Mouse (Mus musculus) ovary, adult 18-20 months (tissue): ENCODE measurements around the gene Prrc2a.

ENCODE experiments used
- DNase-seq: peaks from one replicate; pipeline ENCODE4 v3.0.0; 2022; ENCODE audit warnings: low spot score, mixed read lengths

The Prrc2a gene

DNA sequence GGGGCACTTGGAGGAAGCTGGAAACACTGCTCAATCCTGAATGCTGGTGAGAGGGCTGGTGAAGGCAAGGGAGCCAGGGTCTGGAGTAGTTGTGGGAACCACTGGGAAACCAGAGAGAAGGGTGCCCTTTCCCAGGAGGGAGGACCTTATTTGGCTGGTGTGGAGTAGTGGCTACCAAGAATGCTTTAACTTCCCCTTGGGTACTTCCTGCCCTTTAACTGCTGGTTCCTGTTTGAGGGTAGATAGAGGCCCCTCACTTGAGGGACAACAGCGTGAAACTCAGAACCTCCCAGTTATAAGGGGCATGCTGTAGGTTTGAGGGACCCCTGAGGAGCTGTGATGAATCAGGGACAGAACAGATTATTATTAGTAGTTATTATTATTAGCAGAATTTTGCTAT lies 24.5 kb upstream of the Prrc2a start:
- no peak for DNase-seq

DNA sequence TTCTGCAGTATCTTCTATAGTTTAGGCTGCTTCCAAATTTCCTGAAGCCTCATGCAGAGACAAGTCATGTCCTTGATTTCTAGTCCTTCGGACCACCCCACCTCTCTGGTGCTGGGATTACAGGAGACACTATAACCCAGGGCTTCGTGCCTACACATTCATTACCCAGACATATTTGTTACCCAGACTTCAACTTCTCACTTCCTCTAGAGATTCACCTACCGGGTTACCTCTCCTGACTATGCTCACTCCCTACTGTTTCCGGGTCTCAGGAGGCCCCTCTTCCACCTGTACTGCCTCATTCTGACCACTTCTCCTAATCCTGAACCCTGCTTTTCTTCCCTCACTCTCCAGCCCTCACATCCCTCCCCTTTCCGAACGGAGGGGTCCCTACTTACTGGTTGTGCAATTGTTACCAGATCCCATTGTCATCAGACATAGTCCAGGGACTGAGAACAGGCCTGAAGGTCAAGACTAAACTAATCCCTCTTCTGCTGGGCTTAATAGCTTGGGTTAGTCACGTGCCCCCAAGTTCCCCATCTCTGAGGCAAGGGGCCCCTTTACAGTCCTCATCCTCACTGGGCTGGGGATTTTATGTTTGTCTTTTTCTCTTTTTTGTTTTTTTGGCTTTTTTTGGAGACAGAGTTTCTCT lies 23.4 kb upstream of the Prrc2a start, which contains the start of gene Lst1:
Lst1 (minus strand) TSS at position 481 of the 652 bp plus-strand sequence.
- no peak for DNase-seq

DNA sequence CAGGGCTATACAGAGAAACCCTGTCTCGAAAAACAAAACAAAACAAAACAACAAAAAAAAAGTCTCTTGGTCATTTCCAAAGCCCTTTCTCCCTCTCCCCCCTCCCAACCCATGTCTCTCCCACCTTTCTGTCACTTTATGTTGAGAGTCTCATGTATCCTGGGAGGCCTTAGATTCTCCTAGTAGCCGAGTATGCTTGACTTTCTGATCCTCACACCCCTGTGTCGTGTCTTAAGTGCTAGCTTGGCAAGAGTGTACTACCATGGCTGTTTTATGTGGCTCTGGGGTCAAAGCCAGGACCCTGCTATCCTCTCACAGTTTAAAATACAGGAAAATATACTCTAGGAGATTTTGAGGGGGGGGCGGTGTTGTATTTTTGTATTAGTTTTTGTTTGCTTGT lies 22.6 kb upstream of the Prrc2a start:
- DNase-seq: no peak

DNA sequence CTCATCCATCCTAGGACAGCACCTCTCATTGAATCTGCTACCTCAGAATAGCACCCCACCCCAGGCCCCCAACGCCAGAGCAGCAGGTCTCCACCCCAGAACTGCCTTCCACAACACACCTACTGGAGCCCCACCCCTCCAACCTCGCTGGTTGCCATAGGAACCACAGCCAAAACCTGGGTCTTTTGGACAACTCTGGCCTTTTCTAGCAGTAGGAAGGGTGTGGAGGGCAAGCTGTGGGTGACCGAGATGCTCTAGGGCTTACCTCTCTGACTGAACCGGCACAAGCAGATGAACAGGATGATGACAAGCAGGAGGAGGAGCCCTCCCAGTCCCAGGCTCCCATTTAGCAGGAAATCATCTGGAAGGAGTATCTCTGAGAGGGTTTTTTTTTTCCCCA lies 22.0 kb upstream of the Prrc2a start:
- no peak for DNase-seq

DNA sequence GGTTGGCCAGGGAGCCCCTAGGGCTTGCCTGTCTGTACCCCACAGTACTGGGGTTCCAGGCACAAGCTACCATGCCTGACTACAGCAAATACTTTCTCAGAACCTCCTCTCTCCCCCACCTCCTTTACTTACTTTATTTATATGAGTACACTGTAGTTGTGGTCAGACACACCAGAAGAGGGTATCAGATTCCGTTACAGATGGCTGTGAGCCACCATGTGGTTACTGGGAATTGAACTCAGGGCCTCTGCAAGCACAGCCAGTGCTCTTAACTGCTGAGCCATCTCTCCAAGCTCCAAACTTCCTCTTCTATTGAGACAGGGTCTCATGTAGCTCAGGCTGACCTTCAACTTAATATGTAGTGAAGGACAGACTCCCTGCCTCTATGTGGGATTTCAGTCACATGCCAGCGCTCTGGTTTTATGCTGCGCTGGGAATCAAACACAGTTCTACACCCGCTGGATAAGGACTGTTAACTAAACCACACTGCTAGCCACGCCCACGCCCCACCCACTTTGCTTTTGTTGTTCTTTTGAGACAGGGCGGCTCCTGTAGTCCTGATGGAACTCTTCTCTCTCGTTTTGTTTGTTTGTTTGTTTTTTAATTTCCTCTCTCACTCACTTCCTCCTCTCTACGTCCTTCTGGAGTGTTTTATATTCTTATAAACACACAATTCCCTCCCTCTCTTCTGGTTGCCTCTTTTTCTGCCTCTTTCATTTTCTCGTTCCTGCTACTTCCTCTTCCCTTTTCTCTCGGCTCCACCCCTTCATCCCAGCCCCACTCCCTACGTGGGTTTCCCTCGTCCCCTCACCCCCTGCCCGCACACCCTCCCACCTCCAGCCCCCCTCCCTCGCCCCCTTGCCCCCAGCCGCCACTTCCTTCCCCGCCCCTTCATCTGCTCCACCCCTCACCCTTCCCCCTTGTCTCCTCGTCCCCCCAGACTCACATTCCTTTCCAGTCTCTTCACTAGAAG lies 21.2 kb upstream of the Prrc2a start:
- no peak for DNase-seq

DNA sequence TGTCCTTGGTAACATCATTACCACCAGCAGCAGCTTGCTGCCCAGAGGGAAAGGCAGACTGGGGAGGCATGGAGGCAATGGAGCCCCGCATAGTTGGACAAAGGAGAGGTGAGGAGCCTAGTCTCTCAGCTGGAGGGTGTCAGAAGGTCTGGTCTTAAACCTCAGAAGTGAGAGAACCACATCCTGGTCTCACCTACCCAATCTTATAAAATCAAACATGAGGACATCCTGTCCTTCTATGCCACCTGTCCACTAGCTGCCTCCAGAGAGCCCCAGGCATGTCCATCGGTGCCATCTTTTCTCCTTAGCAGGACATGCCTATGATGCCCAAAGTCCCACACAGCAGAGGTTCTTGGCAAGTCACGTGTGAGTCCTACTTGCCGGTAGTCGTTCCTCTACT lies 15.4 kb upstream of the Prrc2a start:
- DNase-seq: no peak

DNA sequence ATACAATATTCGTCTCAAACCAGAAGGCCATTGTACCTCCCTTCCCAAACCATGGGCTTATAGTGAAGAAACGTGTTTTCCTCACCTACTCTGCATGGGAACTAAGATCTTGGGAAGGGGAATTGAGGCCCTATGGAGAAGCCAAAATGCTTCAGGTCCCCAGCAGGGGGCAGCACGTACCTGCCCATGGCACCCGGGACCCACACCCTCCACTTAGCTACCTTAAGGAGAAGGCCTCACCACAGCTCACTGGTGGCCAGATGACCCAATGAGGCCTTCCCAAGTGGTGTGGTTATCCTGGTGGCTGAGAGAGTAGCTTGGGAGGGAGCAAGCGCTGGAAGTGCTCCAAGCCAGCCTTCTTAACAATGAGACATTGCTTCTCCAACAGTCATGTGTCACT lies 13.8 kb upstream of the Prrc2a start:
- no peak for DNase-seq

DNA sequence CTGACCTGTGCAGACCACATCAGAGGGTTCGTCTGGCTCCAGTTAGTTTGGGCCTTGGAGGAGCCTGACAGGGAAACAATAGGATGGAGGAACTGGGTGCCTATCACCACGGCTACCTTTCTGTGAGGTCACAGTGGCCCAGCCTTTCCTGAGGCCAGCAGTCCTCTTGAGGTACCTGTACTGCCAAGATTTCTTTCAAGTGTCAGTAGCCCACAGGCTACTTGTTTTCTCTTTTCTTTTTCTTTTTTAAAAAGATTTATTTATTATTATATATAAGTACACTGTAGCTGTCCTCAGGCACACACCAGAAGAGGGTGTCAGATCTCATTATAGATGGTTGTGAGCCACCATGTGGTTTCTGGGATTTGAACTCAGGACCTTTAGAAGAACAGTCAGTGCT lies 11.3 kb upstream of the Prrc2a start, which contains the start of gene Aif1:
Aif1 (minus strand) TSS at position 101 of the 400 bp plus-strand sequence.
- DNase-seq: no peak

DNA sequence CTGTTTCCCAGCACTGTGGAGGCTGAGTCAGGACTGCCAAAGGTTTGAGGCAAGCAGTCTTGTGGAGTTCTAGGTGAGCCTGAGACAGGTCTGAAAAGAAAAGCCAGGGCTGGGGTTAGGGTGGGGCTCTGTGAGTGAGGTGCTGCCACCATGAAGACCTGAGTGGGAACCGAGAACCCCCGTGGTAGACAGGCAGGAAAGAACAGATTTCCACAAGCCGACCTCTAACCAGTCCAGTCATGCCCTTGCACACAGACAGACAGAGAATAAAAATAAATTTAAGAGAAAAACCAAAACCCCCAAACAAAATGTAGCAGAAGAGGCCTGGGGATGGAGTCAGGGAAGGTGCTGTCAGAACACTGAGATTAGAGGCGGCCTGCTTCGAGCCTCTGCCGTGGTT lies 10.7 kb upstream of the Prrc2a start:
- no peak for DNase-seq

DNA sequence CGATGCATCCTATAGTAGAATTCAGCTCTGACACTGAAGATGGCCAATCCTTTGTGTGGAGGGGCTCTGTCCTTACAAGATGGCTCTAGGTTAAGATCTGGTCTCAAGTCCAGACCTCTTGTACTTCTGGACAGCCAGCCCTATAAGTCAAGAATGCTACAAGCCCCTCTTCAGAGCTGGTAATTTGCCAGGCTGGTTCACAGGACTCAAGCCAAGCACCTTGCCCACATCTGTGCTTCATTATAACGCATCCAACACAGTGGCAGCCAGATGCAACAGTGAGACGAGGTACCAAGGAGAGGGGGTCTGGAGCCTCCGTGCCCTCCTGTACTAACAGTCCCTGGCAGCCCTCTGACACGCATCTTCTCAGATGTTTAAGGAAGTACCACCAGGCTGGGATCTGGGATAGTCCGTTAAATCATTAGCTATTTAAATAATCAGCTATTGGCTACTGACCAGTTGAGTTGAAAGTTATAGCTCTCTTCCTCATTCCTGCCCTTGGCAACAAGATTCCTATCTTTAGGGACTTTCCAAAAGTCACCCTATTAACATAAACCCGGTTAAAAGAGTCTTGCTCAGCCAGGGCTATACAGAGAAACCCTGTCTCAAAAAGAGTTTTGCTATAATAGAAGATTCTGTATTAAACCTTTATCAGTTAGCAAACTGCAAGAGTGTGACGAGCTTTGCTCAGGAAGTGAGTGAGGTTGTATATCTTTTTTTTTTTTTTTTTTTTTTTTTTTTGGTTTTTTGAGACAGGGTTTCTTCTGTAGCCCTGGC lies 9.7 kb upstream of the Prrc2a start:
- no peak for DNase-seq

DNA sequence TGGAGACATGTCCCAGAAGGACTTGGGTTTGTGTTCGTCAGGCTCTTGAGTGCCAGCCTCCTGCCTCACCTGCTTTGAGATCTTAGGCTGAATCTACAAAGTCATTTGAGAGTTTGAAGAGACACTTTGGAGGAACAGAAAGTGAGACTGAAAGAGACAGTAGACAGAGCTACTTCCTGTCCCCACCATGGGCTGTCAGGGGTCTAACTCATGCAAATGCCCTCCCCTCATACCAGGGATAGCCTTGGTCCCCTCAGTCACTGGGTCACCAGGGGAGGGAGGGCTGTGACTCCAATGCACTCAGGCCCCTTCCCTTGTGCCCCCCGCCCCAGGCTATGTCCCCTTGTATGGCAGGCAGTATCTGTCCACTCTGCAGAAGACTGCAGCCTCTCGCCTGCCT lies 8.6 kb upstream of the Prrc2a start:
- DNase-seq: no peak

DNA sequence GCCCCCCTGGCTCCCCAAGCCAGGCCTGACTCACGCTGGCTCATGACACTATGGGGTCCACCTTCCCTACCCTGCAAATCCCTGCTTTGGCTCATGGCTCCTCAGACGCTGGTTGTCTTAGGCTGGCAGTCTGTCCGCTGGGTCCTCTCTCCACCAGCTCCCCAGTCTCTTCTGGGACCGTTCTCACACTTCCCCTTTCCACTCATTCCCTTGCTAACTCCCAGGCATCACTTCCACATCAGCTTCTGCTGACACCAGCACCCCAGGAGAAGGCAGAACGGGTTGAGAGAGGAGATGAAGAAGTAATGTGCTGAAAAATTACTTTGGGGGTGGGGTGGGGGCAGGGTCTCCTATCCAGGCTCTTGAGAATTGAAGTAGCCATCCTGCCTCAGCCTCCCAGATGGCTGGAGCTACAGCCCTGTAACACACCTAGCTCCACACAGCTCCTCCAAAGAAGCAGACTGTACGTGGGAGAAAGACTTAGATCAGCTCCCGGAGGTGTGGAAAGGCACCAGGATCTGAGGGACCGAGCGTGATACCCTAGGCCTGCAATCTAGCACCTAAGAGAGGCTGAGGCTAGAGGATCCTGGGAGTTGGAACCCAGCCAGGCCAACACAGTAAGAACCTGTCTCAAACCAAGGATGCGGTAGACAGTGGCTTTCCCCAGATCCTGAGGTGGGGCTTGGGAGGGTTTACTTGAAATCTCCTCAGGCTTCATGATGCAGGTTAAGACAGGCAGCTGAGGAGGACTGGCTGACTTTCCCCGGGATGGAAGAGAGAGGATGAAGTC lies 7.9 kb upstream of the Prrc2a start:
- DNase-seq: no peak

DNA sequence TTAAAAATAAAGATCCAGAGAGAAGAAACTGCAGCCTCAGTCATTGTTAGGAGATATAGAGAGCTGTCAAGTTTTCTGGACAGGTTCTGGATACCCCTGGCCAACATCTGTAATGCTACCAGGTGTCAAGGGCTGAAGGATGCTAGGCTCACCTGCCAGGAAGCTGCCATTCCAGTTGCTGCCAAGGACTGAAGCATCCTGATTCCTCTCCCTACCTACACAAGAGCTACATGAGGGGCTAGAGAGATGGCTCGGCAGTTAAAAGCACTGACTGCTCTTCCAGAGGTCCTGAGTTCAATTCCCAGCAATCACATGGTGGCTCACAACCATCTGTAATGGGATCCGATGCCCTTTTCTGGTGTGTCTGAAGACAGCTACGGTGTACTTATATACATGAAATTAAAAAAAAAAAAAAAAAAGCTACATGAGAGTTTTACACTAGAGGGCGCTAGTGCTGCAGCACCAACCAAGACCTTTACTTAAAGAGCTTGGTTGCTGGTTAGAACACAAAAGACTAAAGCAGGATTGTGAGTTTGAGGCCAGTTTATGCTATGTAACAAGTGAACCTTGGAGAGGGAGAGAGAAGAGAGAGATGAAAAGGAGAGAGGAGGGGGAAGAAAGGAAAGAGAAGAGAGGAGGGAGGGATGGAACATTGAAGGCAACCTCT lies 4.0 kb upstream of the Prrc2a start:
- no peak for DNase-seq

DNA sequence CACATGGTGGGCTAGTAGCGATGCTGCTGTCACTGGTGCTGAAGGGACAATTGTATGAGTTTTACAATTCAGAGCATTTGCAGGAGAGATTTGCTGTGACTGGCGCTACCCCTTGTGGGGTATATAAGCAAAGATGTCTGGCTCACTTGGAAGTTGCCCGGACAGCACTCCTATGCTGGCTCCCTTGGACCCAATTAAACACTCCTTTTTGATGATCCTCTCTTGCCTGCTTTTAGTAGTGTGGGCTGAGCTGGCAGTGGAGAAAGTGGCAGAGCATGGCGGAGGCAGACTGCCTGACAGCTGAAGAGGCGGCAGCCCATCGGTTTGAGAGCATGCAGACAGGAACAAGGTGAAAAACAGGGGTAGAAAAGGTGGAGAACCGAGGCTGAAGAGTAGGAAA lies 3.1 kb upstream of the Prrc2a start:
- DNase-seq: no peak

DNA sequence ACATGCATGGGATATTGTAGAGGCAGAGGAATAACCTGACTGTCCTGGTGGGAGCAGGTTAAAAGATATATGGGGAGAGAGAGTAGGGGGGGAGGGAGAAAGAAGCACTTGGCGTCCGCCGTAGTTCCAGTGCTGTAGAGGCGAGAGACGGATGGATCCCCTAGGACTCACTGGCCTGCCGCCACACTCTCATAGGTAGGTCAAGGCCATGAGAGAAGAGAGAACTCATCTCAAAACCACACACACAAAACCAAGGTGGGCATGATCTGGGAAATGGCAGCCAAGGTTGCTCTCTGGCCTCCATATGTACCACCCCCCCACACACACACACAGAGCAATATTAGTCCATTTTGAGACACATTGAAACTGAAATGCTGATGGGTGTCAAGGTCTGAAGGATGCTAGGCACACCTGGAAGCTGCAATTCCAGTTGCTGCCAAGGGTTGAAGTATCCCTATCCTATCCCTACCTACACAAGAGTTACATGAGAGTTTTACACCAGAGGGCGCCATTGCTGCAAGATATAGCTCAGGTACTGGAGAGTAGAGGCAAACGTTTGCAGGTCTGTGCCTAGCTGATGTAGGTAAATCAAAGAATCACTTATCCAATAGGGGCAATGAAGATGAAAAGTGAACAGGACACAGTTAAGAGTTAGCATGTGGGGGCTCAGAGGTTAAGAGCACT lies 1.8 kb upstream of the Prrc2a start:
- no peak for DNase-seq

DNA sequence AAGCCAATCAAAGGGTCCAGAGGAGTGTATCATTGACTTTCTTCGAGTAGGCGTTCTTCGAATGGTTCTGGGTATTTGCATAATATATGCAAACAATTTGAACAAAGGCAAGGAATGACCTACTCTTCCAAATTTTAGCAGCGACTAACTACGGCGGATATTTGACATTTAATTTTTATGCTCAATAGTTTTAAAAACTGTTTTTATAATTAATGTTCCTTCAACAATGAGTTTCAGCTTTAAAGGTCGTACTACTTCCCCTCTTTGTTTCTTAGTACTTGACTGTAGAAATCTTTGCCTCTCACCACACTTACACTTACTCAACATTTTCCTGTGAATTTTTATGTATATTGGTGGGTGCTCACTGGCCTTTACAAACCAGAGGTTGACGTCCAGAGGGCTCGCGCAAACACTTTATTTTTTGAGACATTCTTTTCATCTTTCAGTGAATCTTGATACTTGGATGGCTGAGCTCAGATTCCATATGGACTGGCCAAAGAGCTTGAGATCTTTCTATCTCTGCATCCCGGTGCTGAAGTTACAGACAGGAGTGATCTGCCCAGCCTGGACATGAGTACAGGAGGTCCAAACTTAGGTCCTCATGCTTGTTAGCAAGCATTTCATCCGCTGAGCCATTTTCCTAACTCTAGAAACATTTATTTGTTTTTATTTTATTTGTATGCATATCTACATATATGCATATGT lies 906 bp upstream of the Prrc2a start:
- no peak for DNase-seq

DNA sequence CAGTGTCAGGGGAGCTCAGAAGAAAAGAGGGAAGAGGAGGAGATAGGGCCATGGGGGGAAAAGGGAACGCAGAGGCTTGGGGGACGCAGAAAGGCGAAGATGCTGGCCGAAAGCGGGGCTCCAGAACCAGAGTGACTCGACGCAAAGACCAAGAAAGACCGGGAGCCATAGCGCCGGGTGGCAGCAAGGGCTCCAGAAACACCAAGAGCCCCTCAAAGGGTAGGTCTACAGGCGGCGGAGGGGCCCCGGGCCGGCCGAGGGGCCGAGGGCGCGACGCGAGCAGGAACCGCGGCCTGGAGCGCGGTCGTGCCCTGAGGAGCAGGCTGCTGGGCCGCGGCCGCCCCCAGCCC lies 504 bp downstream of the Prrc2a start:
- no peak for DNase-seq

DNA sequence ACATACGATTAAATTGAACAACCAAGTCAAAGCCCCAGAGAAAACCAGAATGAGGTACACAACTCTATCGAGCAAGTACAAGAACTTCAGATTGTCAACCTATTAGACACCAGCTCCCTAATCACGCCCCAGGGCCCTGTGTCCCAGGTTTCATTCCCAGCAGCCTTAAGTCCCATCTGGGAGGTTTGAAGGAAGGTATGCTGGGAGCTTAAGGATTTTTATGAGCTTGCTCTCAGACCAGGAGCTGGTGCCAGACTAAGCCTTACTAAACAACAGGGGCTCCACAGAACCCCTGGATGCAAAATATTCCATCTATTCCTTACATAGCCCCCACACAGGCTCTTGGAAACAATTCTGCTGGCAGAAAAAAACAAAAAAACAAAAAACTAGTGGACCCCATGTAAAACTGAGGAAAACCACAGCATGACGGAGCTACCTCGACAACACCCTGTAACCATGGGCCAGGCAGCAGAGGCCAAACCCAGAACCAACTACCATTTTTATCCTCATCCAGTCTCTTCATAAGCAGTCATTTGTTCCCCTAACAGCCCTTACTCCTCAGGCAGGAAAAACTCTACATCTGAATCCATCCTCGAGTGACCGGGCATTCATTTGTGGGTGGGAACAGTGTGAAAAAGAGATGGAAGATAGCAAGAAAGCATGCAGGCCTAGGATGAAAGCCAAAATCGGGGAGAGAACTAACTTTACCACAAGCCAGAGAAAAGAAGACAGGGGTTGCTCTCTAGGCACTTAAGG lies 1.2 kb downstream of the Prrc2a start:
- DNase-seq: no peak

DNA sequence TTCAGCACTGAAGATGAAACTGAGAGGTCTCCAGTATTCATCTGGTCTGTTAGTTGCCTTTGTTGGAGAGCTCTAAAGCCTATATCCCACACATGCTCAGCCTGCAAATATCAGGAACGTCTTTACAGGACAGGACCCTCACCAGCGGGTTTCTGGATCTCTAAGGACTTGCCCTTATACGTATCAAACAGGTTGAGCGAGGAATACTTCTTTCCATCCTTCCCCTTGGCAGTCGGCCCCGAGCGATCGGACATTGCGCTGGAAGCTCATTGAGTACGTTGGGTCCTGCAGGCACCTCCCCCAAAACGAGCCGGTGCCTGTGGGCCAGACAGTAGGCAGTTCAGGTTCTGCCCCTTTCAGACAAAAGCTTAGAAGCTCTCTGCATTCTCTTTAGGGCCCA lies 2.0 kb downstream of the Prrc2a start:
- DNase-seq: no peak
